Mouse (Mus musculus) liver, postnatal 0 days (tissue): Measurements from ENCODE around the gene Sipa1l1. TPM values are rescaled to one million over a fixed set of nuclear protein-coding genes. Genes with fewer than 3 reads are reported as not detected.

Experiments
- ATAC-seq: fragments of 200-750 bp; cut with Nextera tagmentation; 2 replicates; pipeline ENCODE4 v1.8.0; 2017; ENCODE audit warnings: mild to moderate bottlenecking, moderate library complexity
- DNase-seq: peaks from one replicate; pipeline ENCODE4 v3.0.0-alpha.2; 2016
- H3K27ac ChIP-seq: fragments of 300-500 bp; sonication (generic); 2 replicates; pipeline ENCODE4 v1.5.1; 2014; ENCODE audit warnings: antibody characterized with exemption, moderate library complexity, mild to moderate bottlenecking, low read depth
- H3K27me3 ChIP-seq: fragments of 300-500 bp; sonication (generic); 2 replicates; pipeline ENCODE4 v1.6.1; 2014; ENCODE audit warnings: low read length, control low read depth, mixed read lengths; ENCODE audit not compliant: insufficient read depth
- H3K36me3 ChIP-seq: fragments of 300-500 bp; sonication (generic); replicated peaks from 2 replicates; pipeline ENCODE4 v1.6.1; 2014; ENCODE audit warnings: mild to moderate bottlenecking, control low read depth, low read length, moderate library complexity, mixed read lengths; ENCODE audit not compliant: insufficient read depth
- H3K4me1 ChIP-seq: fragments of 300-500 bp; sonication (generic); 2 replicates; pipeline ENCODE4 v1.6.1; 2014; ENCODE audit warnings: antibody characterized with exemption, mild to moderate bottlenecking, control low read depth; ENCODE audit not compliant: insufficient read depth
- H3K4me2 ChIP-seq: fragments of 300-500 bp; sonication (generic); 2 replicates; pipeline ENCODE4 v1.6.1; 2014; ENCODE audit warnings: low read depth, mild to moderate bottlenecking, low read length, moderate library complexity, mixed read lengths
- H3K4me3 ChIP-seq: fragments of 300-500 bp; sonication (generic); 2 replicates; pipeline ENCODE4 v1.5.1; 2014; ENCODE audit warnings: low read depth, low read length
- H3K9ac ChIP-seq: fragments of 300-500 bp; sonication (generic); replicated peaks from 2 replicates; pipeline ENCODE4 v1.6.1; 2014; ENCODE audit warnings: mild to moderate bottlenecking, moderate library complexity
- H3K9me3 ChIP-seq: fragments of 300-500 bp; sonication (generic); 2 replicates; pipeline ENCODE4 v1.6.1; 2016; ENCODE audit warnings: mild to moderate bottlenecking, control low read depth, low read length, mixed read lengths
- CTCF ChIP-seq: sonication (generic); IDR thresholded peaks from 2 replicates; pipeline ENCODE4 v1.5.1; 2016; ENCODE audit warnings: antibody characterized with exemption, low read depth
- EP300 ChIP-seq: IDR thresholded peaks from 2 replicates; pipeline ENCODE4 v1.6.1; 2016; ENCODE audit warnings: antibody characterized with exemption, low read depth, mild to moderate bottlenecking
- WGBS: fragments of 180-500 bp; shearing (Covaris S2); extraction: QIAGEN DNeasy Blood & Tissue Kit; methylation state at CpG from one replicate; pipeline ENCODE4 v1.1.7; 2014; ENCODE audit not compliant: insufficient replicate concordance; 5-methylcytosine and 5-hydroxymethylcytosine counted together
- polyA plus RNA-seq: library from polyadenylated mRNA; unstranded; fragments of >200 nt; fragmentation: Nextera tagmentation; extraction: Ambion mirVana; gene quantifications from 2 replicates; pipeline ENCODE4 v1.2.1, GENCODE M21; 2015

Gene Sipa1l1
- polyA plus RNA-seq, 1 experiment from 2014 or later: 3.2 TPM

DNA sequence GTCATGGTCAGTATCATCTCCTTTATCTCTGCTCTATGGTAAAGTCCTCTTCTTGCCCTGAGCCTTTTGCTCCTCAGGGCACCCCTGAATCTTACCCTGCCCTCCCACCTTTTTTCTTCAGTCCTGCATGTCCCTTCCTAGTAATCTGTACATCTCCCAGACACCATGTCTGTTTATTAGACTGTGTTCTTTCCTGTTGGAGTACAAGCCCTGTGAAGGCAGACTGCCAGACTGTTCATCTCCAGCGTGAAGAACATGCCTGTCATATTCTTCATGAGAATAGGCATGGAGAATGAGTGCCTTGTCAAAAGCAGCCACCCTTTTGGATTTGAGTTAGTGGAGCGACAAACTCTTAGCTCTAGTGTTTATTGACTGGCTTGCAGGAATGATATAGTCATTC is 28.1 kb downstream of the Sipa1l1 start:
- TF ChIP-seq CTCF (no peak), EP300 (no peak)
- Histone ChIP-seq H3K9me3 (no peaks in the 10 kb centered on the region), H3K4me3 (no peak overlapping the region), H3K4me1 (peaks cover 8% of the 10 kb centered on the region), H3K27ac (no peak overlapping the region), H3K9ac (no peak overlapping the region), H3K4me2 (no peak overlapping the region), H3K27me3 (no peaks in the 10 kb centered on the region), H3K36me3 (no peaks in the 10 kb centered on the region)
- DNase-seq (no peak), ATAC-seq (no peak)
- 70% methylated on average over 2 of the region's 2 CpGs for WGBS

DNA sequence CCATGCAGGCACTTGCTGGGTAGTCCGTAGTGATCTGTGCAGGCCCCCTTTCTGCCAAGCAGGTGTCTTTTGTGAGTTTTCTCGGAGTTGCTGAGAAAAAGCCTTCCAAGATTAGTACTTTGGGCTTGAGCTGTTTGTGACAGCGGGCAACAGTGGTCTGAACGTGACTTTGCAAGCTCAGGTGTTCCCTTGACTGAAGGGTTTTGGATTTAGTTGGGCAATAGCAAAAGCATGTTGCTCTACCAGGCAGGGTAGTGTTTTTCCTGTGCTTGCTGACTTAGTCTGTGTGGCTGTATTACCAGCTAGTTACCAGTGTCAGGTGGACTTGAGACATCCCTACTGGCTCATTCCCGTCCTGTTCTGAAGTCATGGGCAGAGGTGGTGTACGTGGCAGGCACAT is 30.2 kb downstream of the Sipa1l1 start:
- ATAC-seq (no peak), DNase-seq (no peak)
- Histone ChIP-seq H3K36me3 (no peaks in the 10 kb centered on the region), H3K27ac (no peak overlapping the region), H3K4me2 (no peak overlapping the region), H3K4me3 (no peak overlapping the region), H3K27me3 (no peaks in the 10 kb centered on the region), H3K4me1 (no peaks in the 10 kb centered on the region; the same call in 1 of the 2 replicates), H3K9me3 (no peaks in the 10 kb centered on the region), H3K9ac (no peak overlapping the region)
- TF ChIP-seq EP300 (no peak), CTCF (no peak)
- WGBS: 78% methylated on average over 6 of the region's 6 CpGs

DNA sequence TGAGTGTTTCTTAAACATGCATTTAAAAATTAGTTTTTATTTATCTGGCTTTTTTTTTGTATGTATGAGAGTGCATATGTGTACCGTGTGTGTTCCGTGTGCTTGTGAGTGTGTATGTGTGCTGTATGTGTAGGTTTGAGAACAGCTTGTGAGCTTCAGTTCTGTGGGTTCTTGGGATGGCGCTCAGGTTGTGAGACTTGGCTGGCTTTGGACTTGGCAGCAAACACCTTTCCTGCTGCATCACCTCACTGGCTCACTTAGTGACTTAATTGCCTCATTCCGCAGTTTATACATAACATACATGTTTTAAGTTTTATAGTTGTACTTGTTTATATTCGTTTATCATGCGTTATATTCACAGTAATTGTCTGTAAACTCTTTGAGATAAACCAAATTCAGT is 35.0 kb downstream of the Sipa1l1 start:
- no peak overlapping the region for H3K27ac ChIP-seq
- no peak overlapping the region for H3K4me2 ChIP-seq
- DNase-seq (no peak), ATAC-seq (no peak)
- H3K4me1 ChIP-seq: peaks cover 8% of the 10 kb centered on the region; the same call in 1 of the 2 replicates
- no peaks in the 10 kb centered on the region for H3K9me3 ChIP-seq
- WGBS: 89% methylated on average over 6 of the region's 6 CpGs
- no peaks in the 10 kb centered on the region for H3K27me3 ChIP-seq
- H3K4me3 ChIP-seq: no peak overlapping the region
- H3K36me3 ChIP-seq: no peaks in the 10 kb centered on the region
- H3K9ac ChIP-seq: no peak overlapping the region
- TF ChIP-seq CTCF: no peak
- no peak for TF ChIP-seq EP300

DNA sequence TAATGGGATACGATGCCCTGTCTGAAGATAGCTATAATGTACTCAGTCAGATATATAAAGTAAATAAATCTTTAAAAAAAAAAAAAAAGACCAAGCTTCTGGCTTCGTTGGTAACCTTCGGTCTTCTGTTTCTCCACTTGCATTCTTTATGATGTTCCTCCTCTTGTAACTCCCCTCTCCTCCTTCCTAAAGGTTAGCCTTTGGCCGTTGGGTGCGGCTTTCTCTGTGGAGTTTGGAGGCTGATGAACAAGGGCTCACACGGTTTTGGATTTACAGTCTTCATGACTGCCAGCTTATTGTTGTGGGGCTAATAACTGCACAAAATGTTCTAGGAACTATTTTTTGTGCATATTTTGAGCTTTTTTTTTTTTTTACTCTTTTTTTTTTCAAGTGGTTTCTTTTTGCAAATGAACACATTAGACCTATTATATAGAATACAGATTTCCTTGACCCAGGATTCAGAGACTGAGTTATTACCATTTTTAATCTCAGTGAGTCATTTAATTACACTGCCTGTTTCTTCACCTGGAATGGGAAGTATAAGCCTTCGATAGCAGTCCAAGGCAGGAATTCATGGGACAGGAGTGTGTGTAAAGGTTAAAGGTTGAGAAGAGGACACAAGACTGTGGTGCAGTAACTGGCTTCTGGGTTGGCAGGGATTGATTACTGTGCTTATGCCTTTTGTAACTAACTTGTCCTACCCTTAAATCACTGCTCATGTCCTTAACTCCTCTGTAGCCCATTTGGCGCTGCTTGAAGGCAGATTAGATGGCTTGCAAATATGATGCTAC is 37.9 kb downstream of the Sipa1l1 start:
- H3K27ac ChIP-seq: no peak overlapping the region
- 70% methylated on average over 8 of the region's 8 CpGs for WGBS
- H3K9me3 ChIP-seq: no peaks in the 10 kb centered on the region
- TF ChIP-seq CTCF (no peak), EP300 (no peak)
- H3K4me2 ChIP-seq: no peak overlapping the region
- H3K27me3 ChIP-seq: no peaks in the 10 kb centered on the region
- no peaks in the 10 kb centered on the region for H3K36me3 ChIP-seq
- no peak overlapping the region for H3K9ac ChIP-seq
- H3K4me1 ChIP-seq: peaks cover 8% of the 10 kb centered on the region; the same call in 1 of the 2 replicates
- ATAC-seq (no peak), DNase-seq (no peak)
- no peak overlapping the region for H3K4me3 ChIP-seq

DNA sequence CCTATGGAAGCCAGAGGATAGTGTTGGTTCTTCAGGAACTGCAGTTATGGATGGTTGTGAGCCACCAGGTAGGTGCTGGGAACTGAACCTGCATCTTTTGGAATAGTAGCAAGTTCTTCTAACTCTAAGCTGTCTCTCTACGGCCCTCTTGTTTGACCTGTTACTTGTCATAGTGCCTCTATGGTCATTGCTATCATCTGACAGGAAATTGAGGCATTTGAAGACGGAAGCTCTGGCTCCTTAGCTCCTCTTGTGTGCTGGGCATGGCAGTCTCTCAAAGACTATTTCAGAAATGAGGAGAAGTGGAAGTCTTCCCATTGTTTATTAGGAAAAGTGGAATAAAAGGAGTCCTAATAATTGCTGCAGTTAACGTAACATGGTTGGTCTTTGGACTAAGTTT is 38.9 kb downstream of the Sipa1l1 start:
- DNase-seq: no peak
- ATAC-seq: no peak
- Histone ChIP-seq H3K27ac (no peak overlapping the region), H3K27me3 (no peaks in the 10 kb centered on the region), H3K9me3 (no peaks in the 10 kb centered on the region), H3K4me2 (no peak overlapping the region), H3K36me3 (no peaks in the 10 kb centered on the region), H3K4me3 (no peak overlapping the region), H3K9ac (no peak overlapping the region), H3K4me1 (peaks cover 8% of the 10 kb centered on the region; the same call in 1 of the 2 replicates)
- TF ChIP-seq CTCF (no peak), EP300 (no peak)
- 63% methylated on average over 3 of the region's 3 CpGs for WGBS

DNA sequence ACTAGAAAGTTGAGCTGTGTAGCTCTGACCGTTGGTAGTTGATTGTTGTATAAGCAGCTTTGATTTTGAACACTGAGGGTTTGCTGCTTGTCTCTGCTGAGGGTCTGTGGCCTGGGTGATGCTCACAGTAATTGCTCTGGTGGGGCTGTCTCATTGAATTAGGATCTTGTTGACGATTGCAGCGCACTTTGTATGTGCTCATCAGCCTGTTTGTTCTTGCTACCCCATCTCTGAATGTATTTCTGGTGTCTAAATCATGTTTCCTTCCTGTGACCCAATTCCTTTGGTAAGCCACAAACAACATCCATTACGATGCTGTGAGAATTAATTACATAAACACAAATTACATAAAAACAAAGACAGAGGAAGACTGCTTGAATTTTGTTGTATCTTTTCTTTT is 39.5 kb downstream of the Sipa1l1 start:
- no peak for ATAC-seq
- H3K4me2 ChIP-seq: no peak overlapping the region
- no peak overlapping the region for H3K4me3 ChIP-seq
- H3K4me1 ChIP-seq: peaks cover 8% of the 10 kb centered on the region; the same call in 1 of the 2 replicates
- 68% methylated on average over 4 of the region's 4 CpGs for WGBS
- no peaks in the 10 kb centered on the region for H3K36me3 ChIP-seq
- no peaks in the 10 kb centered on the region for H3K9me3 ChIP-seq
- no peak overlapping the region for H3K9ac ChIP-seq
- no peak for DNase-seq
- no peaks in the 10 kb centered on the region for H3K27me3 ChIP-seq
- TF ChIP-seq EP300 (0 out of 2 replicates have a peak, but pooled peaks have one; percentile 39), CTCF (no peak)
- H3K27ac ChIP-seq: no peak overlapping the region
